Mouse (Mus musculus) heart, postnatal 0 days (tissue): ENCODE measurements around the gene Ccdc115. TPM values are rescaled to one million over a fixed set of nuclear protein-coding genes. Genes with fewer than 3 reads are reported as not detected.

ENCODE experiments used
- ATAC-seq: fragments of 200-750 bp; cut with Nextera tagmentation; 2 replicates; pipeline ENCODE4 v1.8.0; 2017; ENCODE audit warnings: low read depth, moderate number of reproducible peaks, moderate library complexity; ENCODE audit not compliant: insufficient read depth
- DNase-seq: peaks from one replicate; pipeline ENCODE4 v3.0.0-alpha.2; 2016; ENCODE audit warnings: low spot score
- H3K27ac ChIP-seq: fragments of 300-500 bp; sonication (generic); 2 replicates; pipeline ENCODE4 v1.5.1; 2014; ENCODE audit warnings: low read depth, mild to moderate bottlenecking
- H3K27me3 ChIP-seq: fragments of 300-500 bp; sonication (generic); 2 replicates; pipeline ENCODE4 v1.6.1; 2014; ENCODE audit warnings: low read length, mixed read lengths; ENCODE audit not compliant: control insufficient read depth, insufficient read depth
- H3K36me3 ChIP-seq: fragments of 300-500 bp; sonication (generic); replicated peaks from 2 replicates; pipeline ENCODE4 v1.6.1; 2014; ENCODE audit warnings: low read length, mixed read lengths; ENCODE audit not compliant: control insufficient read depth, insufficient read depth
- H3K4me1 ChIP-seq: fragments of 300-500 bp; sonication (generic); 2 replicates; pipeline ENCODE4 v1.6.1; 2014; ENCODE audit warnings: antibody characterized with exemption; ENCODE audit not compliant: control insufficient read depth, insufficient read depth
- H3K4me2 ChIP-seq: fragments of 300-500 bp; sonication (generic); 2 replicates; pipeline ENCODE4 v1.6.1; 2014; ENCODE audit warnings: low read depth, mild to moderate bottlenecking, low read length, moderate library complexity
- H3K4me3 ChIP-seq: fragments of 300-500 bp; sonication (generic); 2 replicates; pipeline ENCODE4 v1.5.1; 2014; ENCODE audit warnings: low read depth, low read length
- H3K9ac ChIP-seq: fragments of 300-500 bp; sonication (generic); replicated peaks from 2 replicates; pipeline ENCODE4 v1.6.1; 2014; ENCODE audit warnings: low read depth, low read length, mixed read lengths
- H3K9me3 ChIP-seq: fragments of 300-500 bp; sonication (generic); replicated peaks from 2 replicates; pipeline ENCODE4 v1.6.1; 2016; ENCODE audit warnings: low read length; ENCODE audit not compliant: control insufficient read depth
- CTCF ChIP-seq: IDR thresholded peaks from 2 replicates; pipeline ENCODE4 v1.5.1; 2016; ENCODE audit warnings: antibody characterized with exemption, control low read depth, low read depth
- EP300 ChIP-seq: IDR thresholded peaks from 2 replicates; pipeline ENCODE4 v1.6.1; 2016; ENCODE audit warnings: antibody characterized with exemption, low read depth
- WGBS: fragments of 180-500 bp; shearing (Covaris S2); extraction: QIAGEN DNeasy Blood & Tissue Kit; methylation state at CpG from one replicate; pipeline ENCODE4 v1.1.7; 2014; 5-methylcytosine and 5-hydroxymethylcytosine counted together
- polyA plus RNA-seq: library from polyadenylated mRNA; unstranded; fragments of >200 nt; fragmentation: Nextera tagmentation; extraction: Ambion mirVana; gene quantifications from 2 replicates; pipeline ENCODE4 v1.2.1, GENCODE M21; 2015
- total RNA-seq: library from RNA; depleted of rRNA; stranded (reverse); fragments of >200 nt; gene quantifications from 2 replicates; pipeline ENCODE4 v1.2.3, GENCODE M21; 2014; ENCODE audit warnings: low replicate concordance

Ccdc115 gene
- total and polyA plus RNA-seq, 2 experiments from 2014 or later: 29.2 to 29.7 TPM

GRCm38 (mm10) chr1:34468051-34468450, 28.6 kb upstream of the Ccdc115 start:
- DNase-seq (no peak), ATAC-seq (no peak)
- Histone ChIP-seq H3K36me3 (no peaks in the 10 kb centered on the region), H3K9me3 (no peaks in the 10 kb centered on the region), H3K4me1 (peaks cover 8% of the 10 kb centered on the region; the same call in 1 of the 2 replicates), H3K9ac (no peak overlapping the region), H3K27me3 (no peaks in the 10 kb centered on the region), H3K4me2 (no peak overlapping the region), H3K4me3 (no peak overlapping the region), H3K27ac (no peak overlapping the region)
- TF ChIP-seq CTCF (no peak), EP300 (no peak)
- WGBS: 62% methylated on average over 3 of the region's 3 CpGs

GRCm38 (mm10) chr1:34465445-34465844, 26.0 kb upstream of the Ccdc115 start:
- Histone ChIP-seq H3K36me3 (no peaks in the 10 kb centered on the region), H3K27me3 (no peaks in the 10 kb centered on the region), H3K4me3 (no peak overlapping the region), H3K4me1 (no peaks in the 10 kb centered on the region), H3K27ac (no peak overlapping the region), H3K9me3 (no peaks in the 10 kb centered on the region), H3K4me2 (no peak overlapping the region), H3K9ac (no peak overlapping the region)
- ATAC-seq (no peak), DNase-seq (no peak)
- TF ChIP-seq EP300 (no peak), CTCF (no peak)
- 56% methylated on average over 6 of the region's 6 CpGs for WGBS

GRCm38 (mm10) chr1:34464310-34464817, 24.9 kb upstream of the Ccdc115 start:
- Histone ChIP-seq H3K27me3 (no peaks in the 10 kb centered on the region), H3K4me3 (no peak overlapping the region), H3K9ac (no peak overlapping the region), H3K9me3 (no peaks in the 10 kb centered on the region), H3K27ac (no peak overlapping the region), H3K4me1 (peaks cover 5% of the 10 kb centered on the region; the same call in 1 of the 2 replicates), H3K4me2 (no peak overlapping the region), H3K36me3 (no peaks in the 10 kb centered on the region)
- WGBS: 77% methylated on average over 8 of the region's 8 CpGs
- DNase-seq (no peak), ATAC-seq (no peak)
- no peak for TF ChIP-seq EP300

- Histone ChIP-seq H3K9me3 (no peaks in the 10 kb centered on the region), H3K4me3 (no peak overlapping the region), H3K9ac (no peak overlapping the region), H3K27ac (no peak overlapping the region), H3K4me2 (no peak overlapping the region), H3K27me3 (no peaks in the 10 kb centered on the region), H3K4me1 (peaks cover 9% of the 10 kb centered on the region; the same call in 1 of the 2 replicates), H3K36me3 (no peaks in the 10 kb centered on the region)
- 21% methylated on average over 7 of the region's 7 CpGs for WGBS
- TF ChIP-seq EP300 (no peak), CTCF (peak; percentile 68)
- DNase-seq (peak; percentile 61), ATAC-seq (peak; percentile 26; the same call in 1 of the 2 replicates)
Measured at GRCm38 (mm10) chr1:34462766-34463165, 23.3 kb upstream of the Ccdc115 start.

- H3K4me2 ChIP-seq: peak overlapping the region; percentile 84
- WGBS: 2% methylated on average over 15 of the region's 15 CpGs
- ATAC-seq (no peak), DNase-seq (no peak)
- peaks cover 9% of the 10 kb centered on the region; the same call in 1 of the 2 replicates for H3K4me1 ChIP-seq
- TF ChIP-seq EP300 (no peak), CTCF (no peak)
- no peaks in the 10 kb centered on the region for H3K9me3 ChIP-seq
- H3K4me3 ChIP-seq: peak overlapping the region; percentile 49
- no peaks in the 10 kb centered on the region for H3K36me3 ChIP-seq
- H3K27ac ChIP-seq: no peak overlapping the region
- H3K9ac ChIP-seq: peak overlapping the region; percentile 48
- H3K27me3 ChIP-seq: no peaks in the 10 kb centered on the region
Measured at GRCm38 (mm10) chr1:34460061-34460441, 20.6 kb upstream of the Ccdc115 start.
